Mouse (Mus musculus): ENCODE results near the gene Adprh. TPM values are rescaled to one million over a fixed set of nuclear protein-coding genes. Genes with fewer than 3 reads are reported as not detected.

Adprh gene
- total RNA-seq, 2 experiments from 2014 or later = 41.5 to 45.3 TPM

GRCm38 (mm10) chr16:38443721-38444464 is 8.6 kb downstream of the Adprh start:
- DNase-seq (ENCODE audit: low spot score in 2 of 2) = no peak

DNA sequence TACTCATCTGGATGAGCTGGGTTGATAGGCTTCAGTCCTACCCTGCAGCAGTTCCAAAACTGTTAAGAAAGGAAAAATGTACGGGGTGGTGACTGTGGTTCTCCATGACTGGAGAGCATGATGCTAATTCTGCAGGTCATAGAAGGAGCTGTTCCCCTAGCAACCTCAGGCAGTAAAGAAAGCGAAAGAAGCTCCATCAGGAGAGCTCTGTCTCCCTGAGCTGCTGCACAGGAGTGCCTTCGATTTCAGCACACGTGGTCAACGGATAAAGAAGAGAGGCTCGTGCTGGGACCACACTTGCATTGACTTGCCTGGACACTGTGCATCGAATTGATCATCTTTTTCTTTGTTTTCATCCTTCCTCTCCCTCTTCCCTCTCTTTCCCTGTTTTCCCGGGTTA is 10.3 kb downstream of the Adprh start:
- no peak for DNase-seq (ENCODE audit: low spot score in 2 of 2)

GRCm38 (mm10) chr16:38441611-38442010 is 10.9 kb downstream of the Adprh start:
- DNase-seq (ENCODE audit: low spot score in 2 of 2) = no peak

DNA sequence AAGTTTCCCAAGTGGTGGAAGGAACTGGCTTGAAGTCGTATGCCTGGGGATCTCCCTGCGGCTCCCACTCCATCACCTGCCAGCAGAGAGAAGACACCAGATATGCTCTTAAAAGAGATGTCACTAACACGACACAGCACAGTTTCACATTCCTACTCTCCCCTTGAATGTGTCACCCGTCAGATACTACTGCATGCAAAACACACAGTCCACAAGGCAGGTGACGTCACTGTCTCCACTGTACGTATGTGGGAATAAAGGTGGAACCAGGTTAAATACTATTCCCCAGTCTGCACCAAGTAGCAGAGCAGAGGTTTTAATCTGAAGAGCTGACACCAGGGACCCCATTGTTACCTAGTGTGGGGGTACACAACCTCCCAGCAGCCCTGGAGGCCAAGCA is 12.1 kb downstream of the Adprh start:
- no peak for DNase-seq (ENCODE audit: low spot score in 2 of 2)

GRCm38 (mm10) chr16:38439190-38439589 is 13.3 kb downstream of the Adprh start:
- no peak for DNase-seq (ENCODE audit: low spot score in 2 of 2)

DNA sequence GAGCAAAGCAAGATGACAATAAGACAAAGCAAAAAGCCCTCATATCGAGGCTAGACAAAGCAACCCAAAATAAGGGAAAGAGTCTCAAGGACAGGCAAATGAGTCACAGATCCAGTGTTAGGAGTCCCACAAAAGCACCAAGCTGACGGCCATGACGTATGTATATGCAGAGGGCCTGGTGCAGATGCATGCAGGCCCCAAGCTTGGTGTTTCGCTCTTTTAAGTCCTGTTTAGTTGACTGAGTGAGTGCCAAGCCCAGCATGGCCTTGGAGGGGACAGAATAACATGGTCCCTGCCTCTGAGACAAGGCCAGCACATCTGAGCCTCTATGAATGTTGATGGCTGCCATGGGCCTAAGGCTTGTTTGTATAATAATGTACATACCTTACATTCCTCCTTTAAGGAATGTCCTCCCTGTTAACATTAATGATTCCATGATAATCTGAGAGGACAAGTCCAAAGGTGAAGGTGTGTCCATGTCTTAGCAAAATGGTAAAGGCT is 18.2 kb downstream of the Adprh start:
- no peak for DNase-seq (ENCODE audit: low spot score in 2 of 2)

GRCm38 (mm10) chr16:38433514-38433913 is 19.0 kb downstream of the Adprh start:
- no peak for DNase-seq (ENCODE audit: low spot score in 2 of 2)

DNA sequence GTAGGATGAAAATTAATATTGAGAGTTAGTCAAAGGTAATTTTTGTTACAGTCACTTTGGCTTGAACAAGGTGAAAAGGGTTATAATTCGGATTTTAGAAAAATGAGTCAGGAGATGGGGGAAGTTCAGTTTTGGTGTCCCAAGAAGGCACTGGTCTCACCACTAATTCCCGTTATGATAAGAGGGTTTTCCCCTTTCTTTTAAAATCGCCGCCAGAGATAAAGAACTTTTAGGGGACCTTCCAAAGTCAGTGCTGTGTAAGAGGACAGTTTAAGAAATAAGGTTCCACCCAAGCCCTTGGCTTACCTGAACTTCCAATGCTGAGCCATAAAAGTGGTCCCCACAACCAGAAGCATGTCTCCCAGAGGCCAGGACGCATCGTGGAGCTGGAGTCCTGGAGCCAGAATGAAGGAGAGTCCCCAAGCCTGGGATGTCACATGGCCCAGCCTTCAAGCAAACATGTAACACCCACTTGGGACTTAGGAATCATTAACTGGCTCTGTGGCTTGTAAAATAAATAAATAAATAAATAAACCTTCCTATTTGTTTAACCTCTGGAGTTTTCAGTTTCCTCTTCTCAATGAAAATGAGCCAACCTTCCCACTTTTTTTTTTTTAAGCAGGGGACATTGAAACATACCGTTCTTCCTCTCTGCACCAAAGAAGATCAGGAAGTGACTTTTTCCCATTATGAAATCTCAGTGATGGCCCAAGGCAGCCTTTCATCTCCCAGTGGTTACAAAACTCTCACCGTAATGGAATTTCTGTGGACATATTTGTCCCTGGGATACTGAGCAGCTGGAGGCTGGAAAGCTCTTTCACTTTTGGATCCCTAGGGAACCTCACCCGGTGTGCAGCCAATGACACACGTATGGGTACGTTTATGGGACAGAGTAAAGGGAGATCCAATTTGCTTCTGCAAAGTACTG is 19.7 kb downstream of the Adprh start, which contains the start of gene Pla1a:
TSS of gene Pla1a (minus strand) at position 648 of the 928 bp plus-strand sequence.
- DNase-seq (ENCODE audit: low spot score in 2 of 2) = no peak

GRCm38 (mm10) chr16:38431446-38432185 is 20.9 kb downstream of the Adprh start:
- no peak for DNase-seq (ENCODE audit: low spot score in 2 of 2)

DNA sequence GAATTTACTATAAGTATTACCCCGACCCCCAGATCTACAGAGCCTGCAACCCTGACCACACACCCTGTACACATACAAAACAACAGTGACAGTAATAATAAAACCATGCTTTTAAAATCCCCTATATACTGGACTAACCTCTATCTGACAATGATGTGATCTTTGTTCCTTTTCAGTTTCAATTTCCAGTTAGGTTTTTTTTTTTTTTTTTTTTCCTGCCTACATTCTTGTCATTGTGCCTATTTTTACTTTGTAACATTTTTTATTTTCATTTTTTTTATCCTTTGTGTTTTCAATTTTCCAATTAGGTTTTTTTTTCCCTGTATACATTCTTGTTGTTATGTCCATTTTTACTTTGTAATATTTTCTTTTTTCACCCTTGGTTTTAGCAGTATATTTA is 26.7 kb downstream of the Adprh start:
- no peak for DNase-seq (ENCODE audit: low spot score in 2 of 2)

DNA sequence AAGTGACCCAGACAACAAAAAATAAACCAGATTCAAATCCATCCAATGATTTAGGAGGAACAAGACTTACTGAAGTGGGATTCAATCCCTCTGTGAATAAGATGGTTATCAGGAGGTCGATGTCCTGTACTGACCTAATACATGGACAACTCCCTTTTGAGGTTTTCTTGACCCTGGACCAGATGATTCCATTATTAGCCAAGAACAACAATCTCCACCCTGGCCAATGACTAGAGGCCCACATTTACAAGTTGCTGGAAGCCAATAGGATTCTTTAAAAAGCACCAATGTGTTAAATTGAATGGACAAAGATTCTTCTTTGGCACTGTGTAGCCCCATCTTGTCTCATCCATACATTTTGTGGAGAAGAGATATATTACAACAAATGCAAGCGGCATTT is 27.1 kb downstream of the Adprh start:
- no peak for DNase-seq (ENCODE audit: low spot score in 2 of 2)

DNA sequence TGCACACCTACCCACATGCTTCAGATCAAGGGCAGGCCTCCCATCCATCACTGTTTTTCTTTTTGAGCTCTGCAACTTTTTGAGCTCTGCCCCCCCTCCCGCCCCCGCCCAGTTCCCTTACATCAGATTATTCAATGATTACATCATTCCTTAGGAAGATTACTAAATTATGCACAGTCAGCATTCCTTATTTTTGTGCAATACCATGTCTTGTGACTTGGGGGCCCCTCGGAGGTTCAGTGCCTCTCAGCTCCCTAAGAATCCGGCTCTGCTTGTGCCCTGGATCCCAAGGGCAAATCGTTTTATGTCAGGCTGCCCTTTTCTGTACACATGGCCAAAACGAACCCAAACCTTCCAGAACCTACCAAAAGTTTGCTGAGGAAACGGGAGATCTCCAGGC is 37.5 kb downstream of the Adprh start:
- no peak for DNase-seq (ENCODE audit: low spot score in 2 of 2)

GRCm38 (mm10) chr16:38408416-38408815 is 44.1 kb downstream of the Adprh start:
- no peak for DNase-seq (ENCODE audit: low spot score in 2 of 2)

DNA sequence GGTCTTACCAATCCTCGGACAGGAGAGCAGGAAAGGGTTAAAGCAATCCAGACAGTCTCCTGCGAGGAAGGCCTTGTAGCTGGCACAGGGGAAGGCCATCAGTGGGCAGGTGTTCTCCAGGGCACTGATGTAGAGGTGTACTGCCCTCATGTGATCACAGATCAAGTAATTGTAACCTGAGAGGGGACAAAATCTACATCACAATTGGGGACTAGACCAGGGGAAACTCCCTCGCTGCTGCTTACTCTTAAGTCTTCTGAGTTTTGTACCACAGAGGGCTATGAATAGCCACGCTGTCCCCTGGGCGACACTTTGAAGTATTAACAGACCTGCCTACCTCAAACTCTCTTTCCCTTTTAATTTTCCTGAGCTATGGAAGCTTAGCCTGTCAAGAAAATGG is 44.9 kb downstream of the Adprh start:
- no peak for DNase-seq (ENCODE audit: low spot score in 2 of 2)

DNA sequence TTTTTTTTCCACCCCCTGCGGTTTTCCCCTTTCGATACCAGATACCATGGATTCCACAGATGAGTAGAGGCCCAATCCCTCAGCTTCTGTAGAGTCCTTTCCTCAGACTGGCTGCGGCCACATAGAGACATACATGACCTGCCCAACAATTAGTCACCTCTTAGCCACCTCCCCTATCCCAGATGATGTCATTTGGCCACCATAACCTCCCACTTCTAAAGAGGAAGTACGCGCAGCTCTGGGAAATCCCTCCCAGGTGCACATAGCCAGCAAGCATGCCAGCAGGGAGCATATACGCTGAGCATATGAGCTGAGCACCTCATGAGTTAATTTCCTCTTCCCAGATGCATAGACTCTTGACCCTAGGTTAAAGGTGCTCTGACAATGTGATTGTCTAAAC is 45.8 kb downstream of the Adprh start:
- no peak for DNase-seq (ENCODE audit: low spot score in 2 of 2)

GRCm38 (mm10) chr16:38406293-38406692 is 46.2 kb downstream of the Adprh start:
- DNase-seq (ENCODE audit: low spot score in 2 of 2) = no peak

- DNase-seq (ENCODE audit: low spot score in 2 of 2) = no peak
Measured at GRCm38 (mm10) chr16:38403639-38404038, 48.9 kb downstream of the Adprh start.

DNA sequence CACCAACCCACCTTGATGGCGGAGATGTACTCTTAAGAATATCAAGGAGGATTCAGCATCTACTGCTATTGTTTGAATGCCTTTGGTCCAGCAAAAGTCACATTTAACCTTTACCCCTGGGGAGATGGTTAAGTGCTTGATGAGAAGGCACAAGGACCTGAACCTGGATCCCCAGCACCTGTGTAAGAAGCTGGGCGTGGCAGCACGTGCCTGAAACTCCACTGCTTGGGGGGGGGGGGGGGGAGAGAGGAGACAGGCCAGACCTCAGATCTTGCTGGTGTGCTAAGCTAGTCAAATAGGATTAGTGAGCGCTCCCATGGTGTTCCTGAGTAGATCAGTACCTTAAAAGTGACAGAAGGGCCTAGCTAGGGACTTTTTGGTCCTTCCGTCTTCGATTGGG is 51.0 kb downstream of the Adprh start:
- no peak for DNase-seq (ENCODE audit: low spot score in 2 of 2)

GRCm38 (mm10) chr16:38400311-38400960 is 52.1 kb downstream of the Adprh start:
- DNase-seq (ENCODE audit: low spot score in 2 of 2) = no peak

DNA sequence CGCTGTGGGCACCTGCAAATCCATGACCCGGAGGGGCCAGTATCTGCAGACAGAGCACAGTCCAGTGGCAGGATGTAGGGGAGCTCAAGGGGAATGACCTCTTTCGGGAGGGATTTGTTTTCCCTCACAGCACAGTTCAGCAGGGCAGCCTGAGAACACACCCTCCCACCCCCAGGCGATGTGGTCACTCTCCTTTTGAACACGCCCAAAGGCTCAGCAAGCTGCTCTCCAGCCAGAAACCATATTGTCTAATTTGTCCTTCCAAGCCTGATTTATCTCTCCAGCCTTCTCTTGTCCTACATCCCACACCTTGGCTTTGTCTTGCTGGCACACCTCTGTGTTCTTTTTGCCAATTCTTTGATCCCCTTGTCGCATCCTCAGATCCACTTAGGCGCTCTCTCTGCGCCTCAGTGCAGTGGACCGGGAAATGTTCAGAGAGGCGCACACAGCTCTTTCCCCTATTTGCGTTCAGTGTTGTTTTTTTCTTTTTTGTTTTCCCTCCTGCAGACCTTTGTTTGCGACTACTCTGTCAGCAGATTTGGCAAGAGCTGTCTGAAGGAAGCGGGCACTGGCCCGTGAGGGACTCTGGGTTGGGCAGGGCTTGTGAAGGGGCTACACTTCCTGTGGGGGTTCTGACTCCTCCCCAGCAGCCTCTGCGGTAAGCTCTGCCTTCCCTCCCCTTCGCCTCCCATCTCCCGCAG is 52.8 kb downstream of the Adprh start:
- peak in 1 of 2 experiments; percentile 53 for DNase-seq (ENCODE audit: low spot score in 2 of 2)
